Mouse (Mus musculus) bone marrow, adult 2 months (tissue): ENCODE measurements around the gene Fbxw7. TPM values are rescaled to one million over a fixed set of nuclear protein-coding genes. Genes with fewer than 3 reads are reported as not detected.

Source experiments
- H3K27ac ChIP-seq: fragments of 200-500 bp; 2 replicates; pipeline ENCODE4 v1.5.1; 2012; ENCODE audit warnings: low read depth, mild to moderate bottlenecking, control low read depth, inconsistent platforms, low read length; ENCODE audit not compliant: control insufficient read depth, poor library complexity, insufficient read depth
- H3K4me1 ChIP-seq: fragments of 200-500 bp; 2 replicates; pipeline ENCODE4 v1.6.1; 2011; ENCODE audit warnings: low read length; ENCODE audit not compliant: control insufficient read depth, insufficient read depth
- H3K4me3 ChIP-seq: fragments of 200-500 bp; replicated peaks from 2 replicates; pipeline ENCODE3; 2011; ENCODE audit warnings: mild to moderate bottlenecking, low read depth, low read length, control low read depth; ENCODE audit not compliant: control insufficient read depth
- CTCF ChIP-seq: fragments of 200-500 bp; IDR thresholded peaks from 2 replicates; pipeline ENCODE4 v1.5.1; 2011; ENCODE audit warnings: low read length, control low read depth; ENCODE audit not compliant: control insufficient read depth, insufficient read depth
- POLR2A ChIP-seq: fragments of 200-500 bp; IDR thresholded peaks from 2 replicates; pipeline ENCODE4 v1.6.1; 2011; ENCODE audit warnings: low read depth, mild to moderate bottlenecking, control low read depth, low read length, borderline replicate concordance; ENCODE audit not compliant: control insufficient read depth
- WGBS: fragments of 180-500 bp; shearing (Covaris S2); methylation state at CpG from one replicate; pipeline ENCODE4 v1.1.7; 2018; 5-methylcytosine and 5-hydroxymethylcytosine counted together
- polyA plus RNA-seq: library from polyadenylated mRNA; stranded (reverse); fragments of >200 nt; gene quantifications from 2 replicates; pipeline ENCODE4 v1.2.4, GENCODE M21; 2011; ENCODE audit warnings: low replicate concordance; ENCODE audit not compliant: missing spikeins, insufficient read depth, insufficient read length

Fbxw7 gene
- polyA plus RNA-seq, 1 experiment, result 13.2 TPM

- no peak overlapping the region for H3K27ac ChIP-seq
- H3K4me1 ChIP-seq, result no peaks in the 10 kb centered on the region; the same call in 1 of the 2 replicates
- no peak overlapping the region for H3K4me3 ChIP-seq
- TF ChIP-seq CTCF, result no peak
- TF ChIP-seq POLR2A, result no peak
- WGBS, result 85% methylated on average over 1 of the region's 1 CpGs
Observed at GRCm38 (mm10) chr3:84776084-84776483, 39.0 kb upstream of the Fbxw7 start.

GRCm38 (mm10) chr3:84787914-84788313, 27.2 kb upstream of the Fbxw7 start:
- Histone ChIP-seq H3K4me3 (no peak overlapping the region), H3K27ac (no peak overlapping the region), H3K4me1 (no peaks in the 10 kb centered on the region; the same call in none of the 2 replicates)
- WGBS, result 71% methylated on average over 4 of the region's 4 CpGs
- TF ChIP-seq CTCF (no peak), POLR2A (no peak)

- TF ChIP-seq POLR2A (no peak), CTCF (no peak)
- no peaks in the 10 kb centered on the region; the same call in 1 of the 2 replicates for H3K4me1 ChIP-seq
- 71% methylated on average over 9 of the region's 9 CpGs for WGBS
- H3K4me3 ChIP-seq, result no peak overlapping the region
- no peak overlapping the region for H3K27ac ChIP-seq
Observed at GRCm38 (mm10) chr3:84804036-84804435, 11.0 kb upstream of the Fbxw7 start.

GRCm38 (mm10) chr3:84806206-84806605, 8.9 kb upstream of the Fbxw7 start:
- no peak overlapping the region for H3K4me3 ChIP-seq
- no peaks in the 10 kb centered on the region for H3K4me1 ChIP-seq
- TF ChIP-seq CTCF (no peak), POLR2A (no peak)
- H3K27ac ChIP-seq, result no peak overlapping the region
- 59% methylated on average over 2 of the region's 2 CpGs for WGBS

GRCm38 (mm10) chr3:84807826-84808225, 7.2 kb upstream of the Fbxw7 start:
- Histone ChIP-seq H3K27ac (no peak overlapping the region), H3K4me1 (no peaks in the 10 kb centered on the region), H3K4me3 (no peak overlapping the region)
- TF ChIP-seq CTCF (no peak), POLR2A (no peak)
- 45% methylated on average over 3 of the region's 3 CpGs for WGBS

- Histone ChIP-seq H3K4me3 (no peak overlapping the region), H3K27ac (no peak overlapping the region), H3K4me1 (no peaks in the 10 kb centered on the region)
- TF ChIP-seq CTCF (no peak), POLR2A (no peak)
Observed at GRCm38 (mm10) chr3:84808906-84809305, 6.2 kb upstream of the Fbxw7 start.

- H3K4me1 ChIP-seq, result no peaks in the 10 kb centered on the region
- TF ChIP-seq CTCF, result no peak
- no peak for TF ChIP-seq POLR2A
- no peak overlapping the region for H3K4me3 ChIP-seq
- H3K27ac ChIP-seq, result no peak overlapping the region
Observed at GRCm38 (mm10) chr3:84810803-84811202, 4.3 kb upstream of the Fbxw7 start.

- Histone ChIP-seq H3K4me3 (peak overlapping the region; percentile 83), H3K4me1 (no peaks in the 10 kb centered on the region; the same call in 1 of the 2 replicates), H3K27ac (peak overlapping the region; percentile 88)
- 1% methylated on average over 29 of the region's 29 CpGs for WGBS
- no peak for TF ChIP-seq POLR2A
- no peak for TF ChIP-seq CTCF
Observed at GRCm38 (mm10) chr3:84813436-84814156, 1.5 kb upstream of the Fbxw7 start.
